Mouse (Mus musculus): ENCODE results near the gene Depdc1b.

- TF ChIP-seq CTCF (conservative IDR thresholded peaks at IDR 0.05; ENCODE audit: insufficient read depth, insufficient read length, low read depth, low read length) (no peak), POLR2A (IDR thresholded peaks at IDR 0.05; ENCODE audit: low read depth, low read length) (no peak)
Measured at GRCm38 (mm10) chr13:108373231-108373630, 57.1 kb downstream of the Depdc1b start.
